Mouse (Mus musculus) G1E (cell line): Measurements from ENCODE around the gene Krt81. TPM values are rescaled to one million over a fixed set of nuclear protein-coding genes. Genes with fewer than 3 reads are reported as not detected.

Experiments
- ATAC-seq: 2 replicates; pipeline ENCODE4 v1.8.0; 2016; ENCODE audit warnings: mild to moderate bottlenecking; ENCODE audit not compliant: insufficient number of reproducible peaks, poor library complexity, low FRiP score, severe bottlenecking; ENCODE audit errors: extremely low read depth
- DNase-seq: peaks from one replicate; pipeline ENCODE4 v3.0.0; 2012; ENCODE audit warnings: low spot score
- H3K27me3 ChIP-seq: 2 replicates; pipeline ENCODE4 v1.6.1; 2012; ENCODE audit warnings: mild to moderate bottlenecking, low read length, inconsistent platforms; ENCODE audit not compliant: insufficient read depth
- H3K36me3 ChIP-seq: replicated peaks from 2 replicates; pipeline ENCODE3; 2012; ENCODE audit warnings: mild to moderate bottlenecking, inconsistent platforms
- H3K4me1 ChIP-seq: 2 replicates; pipeline ENCODE4 v1.6.1; 2012; ENCODE audit warnings: low read depth, low read length, inconsistent platforms, mixed read lengths; ENCODE audit not compliant: insufficient read depth
- H3K4me3 ChIP-seq: 2 replicates; pipeline ENCODE4 v1.5.1; 2012; ENCODE audit warnings: low read depth, mild to moderate bottlenecking, inconsistent platforms, low read length, moderate library complexity, mixed read lengths
- H3K9me3 ChIP-seq: replicated peaks from 2 replicates; pipeline ENCODE4 v1.6.1; 2012; ENCODE audit warnings: inconsistent platforms
- CTCF ChIP-seq: IDR thresholded peaks from 2 replicates; pipeline ENCODE4 v1.5.1; 2012; ENCODE audit warnings: low read depth, low read length, inconsistent platforms, mixed read lengths
- GATA1 ChIP-seq: IDR thresholded peaks from 2 replicates; pipeline ENCODE4 v1.6.1; 2012; ENCODE audit warnings: borderline replicate concordance, low read length, inconsistent platforms, mixed read lengths
- GATA2 ChIP-seq: IDR thresholded peaks from 2 replicates; pipeline ENCODE4 v1.6.1; 2012; ENCODE audit warnings: low read depth, low read length, inconsistent platforms, borderline replicate concordance
- POLR2AphosphoS5 ChIP-seq: IDR thresholded peaks from 2 replicates; pipeline ENCODE4 v1.6.1; 2012; ENCODE audit warnings: low read depth, low read length, inconsistent platforms; ENCODE audit not compliant: insufficient replicate concordance
- TAL1 ChIP-seq: conservative IDR thresholded peaks from 2 replicates; pipeline ENCODE4 v1.6.1; 2012; ENCODE audit warnings: low read depth, low read length, inconsistent platforms, mixed read lengths
- polyA plus RNA-seq: library from polyadenylated mRNA; stranded (reverse); fragments of >175 nt; gene quantifications from 2 replicates; pipeline ENCODE4 v1.2.3, GENCODE M21; 2012
- total RNA-seq, 2 experiments: library from RNA; stranded (forward) in 1 of 2; stranded (reverse) in 1 of 2; fragments of 200-1000 nt in 1 of 2; fragments of >200 nt in 1 of 2; fragmentation: Nextera tagmentation in 1 of 2; gene quantifications; 2 replicates each; pipeline ENCODE4 v1.2.3; 2014 to 2017

Krt81 gene
- total and polyA plus RNA-seq, 3 experiments: not detected

DNA sequence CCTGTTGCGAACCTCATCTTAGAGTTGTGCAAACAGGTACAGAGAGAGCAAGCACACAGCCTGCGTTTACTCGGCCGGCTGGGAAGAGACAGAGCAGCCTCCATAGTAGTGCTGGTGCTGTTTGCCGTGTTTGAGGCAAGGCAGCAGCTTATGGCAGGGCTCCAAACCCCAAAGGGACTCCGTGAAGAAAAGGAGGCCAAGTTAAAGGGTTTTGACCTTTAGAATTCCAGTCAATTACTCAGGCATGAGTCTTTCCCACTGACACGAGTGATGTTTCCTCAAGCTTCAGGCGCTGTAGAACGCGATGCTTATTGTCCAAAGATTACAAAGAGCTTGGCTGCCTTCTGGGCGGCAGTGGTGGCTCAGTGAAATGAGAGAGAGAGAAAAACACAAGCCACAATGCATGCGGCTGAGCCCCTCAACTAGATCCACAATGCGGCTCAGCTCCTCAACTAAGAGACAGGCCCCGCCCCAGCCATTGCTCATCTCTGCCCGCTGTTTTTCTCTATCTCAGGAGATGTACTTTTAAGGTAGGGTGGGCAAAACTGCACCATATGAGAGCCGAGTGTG, 5.1 kb downstream of the Krt81 start:
- no peak for TF ChIP-seq GATA1
- no peak for TF ChIP-seq GATA2
- TF ChIP-seq TAL1: no peak
- TF ChIP-seq CTCF: no peak
- no peak for TF ChIP-seq POLR2AphosphoS5
- Histone ChIP-seq H3K4me3 (no peak overlapping the region), H3K4me1 (no peaks in the 10 kb centered on the region), H3K27me3 (no peaks in the 10 kb centered on the region), H3K36me3 (no peaks in the 10 kb centered on the region), H3K9me3 (peaks cover 62% of the 10 kb centered on the region)
- ATAC-seq (no peak), DNase-seq (no peak)

DNA sequence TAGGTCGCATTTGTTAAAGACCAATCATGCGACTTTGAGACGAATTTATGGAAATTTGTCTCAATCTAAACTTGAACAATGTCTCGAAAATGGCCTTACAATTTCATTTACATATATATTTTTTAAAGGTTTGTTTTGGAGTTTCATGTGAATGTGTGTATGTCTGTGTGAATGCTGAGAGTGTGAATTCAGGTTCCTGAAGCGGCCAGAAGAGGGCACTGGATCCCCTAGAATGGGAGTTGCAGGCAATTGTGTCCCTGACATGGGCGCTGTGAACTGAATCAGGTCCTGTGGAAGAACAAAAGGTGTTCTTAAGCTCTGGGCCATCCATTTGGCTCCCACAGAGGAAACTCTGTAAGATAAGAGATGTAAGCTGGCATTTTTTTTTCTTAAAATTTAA, 7.7 kb downstream of the Krt81 start:
- Histone ChIP-seq H3K9me3 (peaks cover 62% of the 10 kb centered on the region), H3K4me1 (no peaks in the 10 kb centered on the region), H3K4me3 (no peak overlapping the region), H3K36me3 (no peaks in the 10 kb centered on the region), H3K27me3 (no peaks in the 10 kb centered on the region)
- TF ChIP-seq TAL1 (no peak), CTCF (no peak), POLR2AphosphoS5 (no peak)
- DNase-seq (no peak), ATAC-seq (no peak)

GRCm38 (mm10) chr15:101455292-101455691, 8.3 kb downstream of the Krt81 start:
- DNase-seq (no peak), ATAC-seq (no peak)
- H3K4me1 ChIP-seq: no peaks in the 10 kb centered on the region
- TF ChIP-seq GATA2 (no peak), CTCF (no peak)
- H3K4me3 ChIP-seq: no peak overlapping the region
- H3K36me3 ChIP-seq: no peaks in the 10 kb centered on the region
- peaks cover 63% of the 10 kb centered on the region for H3K9me3 ChIP-seq
- H3K27me3 ChIP-seq: no peaks in the 10 kb centered on the region

DNA sequence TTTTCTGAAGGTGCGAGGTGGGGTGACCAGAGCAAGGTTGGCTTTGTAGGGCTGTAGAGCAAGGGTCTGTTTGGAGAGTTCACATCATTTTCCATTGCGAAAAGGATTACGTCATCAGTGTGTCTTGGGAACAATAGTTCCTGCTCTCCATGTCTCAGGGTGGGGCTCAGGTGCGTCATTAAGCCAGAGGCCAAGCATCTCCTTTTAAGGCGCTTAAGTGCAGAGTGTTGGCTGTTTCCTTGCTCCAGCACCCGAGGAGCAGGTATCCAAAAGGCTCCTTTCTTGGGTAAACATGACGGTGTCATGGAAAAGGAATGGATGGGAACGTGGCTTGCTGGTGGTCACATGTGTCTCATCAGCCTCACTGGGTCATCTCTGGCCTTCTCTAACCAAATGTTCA, 8.8 kb downstream of the Krt81 start:
- Histone ChIP-seq H3K36me3 (no peaks in the 10 kb centered on the region), H3K27me3 (no peaks in the 10 kb centered on the region), H3K4me1 (no peaks in the 10 kb centered on the region), H3K9me3 (peaks cover 63% of the 10 kb centered on the region), H3K4me3 (no peak overlapping the region)
- ATAC-seq (no peak), DNase-seq (no peak)
- no peak for TF ChIP-seq TAL1
- no peak for TF ChIP-seq POLR2AphosphoS5
- no peak for TF ChIP-seq GATA2

DNA sequence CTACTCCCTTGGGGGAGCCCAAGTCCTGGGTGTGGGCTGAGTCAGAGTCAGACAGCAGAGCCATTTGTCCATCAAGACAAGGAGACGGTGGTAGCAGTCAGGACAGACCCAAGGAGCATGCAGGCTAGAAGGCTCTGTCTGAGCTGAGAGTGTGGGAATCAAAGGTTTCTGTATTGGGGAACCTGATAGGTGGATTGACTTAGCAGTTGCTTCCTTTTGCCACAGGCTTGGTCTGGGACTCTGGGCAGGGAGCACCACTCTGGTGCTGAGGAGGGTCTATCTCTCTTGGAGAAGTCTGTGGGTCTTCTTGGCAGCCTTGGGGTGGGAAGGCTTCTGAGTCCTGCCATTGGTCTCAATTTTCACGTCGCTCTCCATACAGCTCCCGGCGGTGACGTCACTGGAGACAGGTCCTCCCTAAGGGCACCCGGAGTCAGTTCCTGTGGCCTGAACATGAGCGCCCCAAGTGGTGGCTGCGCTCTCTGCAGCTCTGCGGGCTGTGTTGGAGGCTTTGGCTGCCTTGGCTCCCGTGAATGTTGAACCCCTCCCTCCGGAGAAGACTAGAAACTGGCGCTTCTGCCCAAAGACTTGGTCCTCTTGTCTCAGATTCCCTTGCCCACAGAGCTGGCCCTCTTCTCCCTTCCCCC, 10.3 kb downstream of the Krt81 start:
- Histone ChIP-seq H3K27me3 (no peaks in the 10 kb centered on the region), H3K36me3 (no peaks in the 10 kb centered on the region), H3K9me3 (peaks cover 65% of the 10 kb centered on the region), H3K4me1 (no peaks in the 10 kb centered on the region), H3K4me3 (no peak overlapping the region)
- TF ChIP-seq TAL1: no peak
- no peak for TF ChIP-seq GATA2
- TF ChIP-seq POLR2AphosphoS5: no peak
- TF ChIP-seq CTCF: no peak
- no peak for TF ChIP-seq GATA1
- ATAC-seq (no peak), DNase-seq (no peak)

- H3K36me3 ChIP-seq: no peaks in the 10 kb centered on the region
- no peak for TF ChIP-seq CTCF
- TF ChIP-seq POLR2AphosphoS5: no peak
- no peak for TF ChIP-seq GATA1
- no peak for TF ChIP-seq GATA2
- no peak for TF ChIP-seq TAL1
- DNase-seq: no peak
- H3K9me3 ChIP-seq: peaks cover 31% of the 10 kb centered on the region
- H3K4me1 ChIP-seq: no peaks in the 10 kb centered on the region
- H3K4me3 ChIP-seq: no peak within 1 kb of the TSS
- no peak for ATAC-seq
- H3K27me3 ChIP-seq: no peaks in the 10 kb centered on the region
These were observed 16.1 kb downstream of the Krt81 start, which contains the start of gene Krt88 for GRCm38 (mm10) chr15:101447444-101447843. TSS of gene Krt88 (plus strand) at chr15:101447744.

- TF ChIP-seq GATA1 (no peak), POLR2AphosphoS5 (no peak), TAL1 (no peak), GATA2 (no peak), CTCF (no peak)
- no peaks in the 10 kb centered on the region for H3K27me3 ChIP-seq
- no peak overlapping the region for H3K4me3 ChIP-seq
- H3K9me3 ChIP-seq: peaks cover 29% of the 10 kb centered on the region
- ATAC-seq: no peak
- no peaks in the 10 kb centered on the region for H3K36me3 ChIP-seq
- H3K4me1 ChIP-seq: no peaks in the 10 kb centered on the region
- DNase-seq: no peak
These were observed 17.0 kb downstream of the Krt81 start for GRCm38 (mm10) chr15:101446572-101446971.
